Mouse (Mus musculus): ENCODE measurements around the gene Dop1a. TPM values are rescaled to one million over a fixed set of nuclear protein-coding genes. Genes with fewer than 3 reads are reported as not detected.
A peak's percentile ranks its signal among the peaks of the same experiment; 100 is the strongest.

Dop1a gene
- polyA plus RNA-seq, 1 experiment from 2014 or later, result 12.3 TPM

- no peaks in the 10 kb centered on the region for H3K9me3 ChIP-seq
- H3K4me3 ChIP-seq, result no peak overlapping the region
- ATAC-seq (ENCODE audit: borderline replicate concordance, extremely low read depth, low FRiP score, low TSS enrichment), result no peak
- no peak overlapping the region for H3K9ac ChIP-seq
- H3K36me3 ChIP-seq, result peaks cover 29% of the 10 kb centered on the region
- no peak overlapping the region for H3K4me2 ChIP-seq
- 75% methylated on average over 3 of the region's 3 CpGs for WGBS
- no peaks in the 10 kb centered on the region for H3K27me3 ChIP-seq
- H3K4me1 ChIP-seq, result peaks cover 20% of the 10 kb centered on the region
- no peak overlapping the region for H3K27ac ChIP-seq
These were observed 102.5 kb downstream of the Dop1a start for GRCm38 (mm10) chr9:86569314-86569910.

DNA sequence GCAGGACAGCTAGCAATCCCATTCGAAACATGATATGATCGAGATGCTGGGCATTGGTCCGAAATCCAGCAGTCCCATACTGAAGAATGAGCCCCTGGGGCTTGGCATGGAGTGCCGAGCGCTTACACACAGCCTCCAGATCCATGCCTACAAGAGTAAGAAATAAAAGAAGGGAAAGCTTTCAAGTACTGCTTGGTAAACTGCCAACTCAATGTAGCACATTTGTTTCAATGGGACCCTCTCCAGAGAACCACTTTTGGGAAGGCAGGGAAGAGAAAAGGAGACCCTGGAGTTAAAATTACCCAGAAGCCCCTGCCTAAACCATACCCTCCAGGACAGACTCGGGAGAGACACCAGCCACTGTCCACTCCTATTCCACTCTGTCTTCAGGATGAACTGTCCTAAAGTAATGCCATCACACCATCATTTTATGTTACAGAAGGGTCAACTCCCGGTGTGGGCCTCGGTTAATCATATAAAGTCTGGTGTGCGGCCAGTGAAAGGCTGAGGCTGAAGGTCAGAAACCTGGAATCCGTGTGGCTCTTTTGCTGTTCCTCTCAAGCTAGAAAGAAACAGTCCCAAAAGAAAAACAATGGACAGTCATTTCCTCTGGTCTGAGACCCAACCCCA is 103.4 kb downstream of the Dop1a start:
- H3K9me3 ChIP-seq, result no peaks in the 10 kb centered on the region
- H3K27me3 ChIP-seq, result no peaks in the 10 kb centered on the region
- no peak for ATAC-seq (ENCODE audit: borderline replicate concordance, extremely low read depth, low FRiP score, low TSS enrichment)
- H3K27ac ChIP-seq, result no peak overlapping the region
- WGBS, result 71% methylated on average over 10 of the region's 10 CpGs
- peaks cover 20% of the 10 kb centered on the region for H3K4me1 ChIP-seq
- H3K4me2 ChIP-seq, result peak overlapping the region; percentile 99
- no peak overlapping the region for H3K9ac ChIP-seq
- H3K36me3 ChIP-seq, result peaks cover 21% of the 10 kb centered on the region; the same call in 1 of the 2 replicates
- H3K4me3 ChIP-seq, result peak overlapping the region; percentile 74

DNA sequence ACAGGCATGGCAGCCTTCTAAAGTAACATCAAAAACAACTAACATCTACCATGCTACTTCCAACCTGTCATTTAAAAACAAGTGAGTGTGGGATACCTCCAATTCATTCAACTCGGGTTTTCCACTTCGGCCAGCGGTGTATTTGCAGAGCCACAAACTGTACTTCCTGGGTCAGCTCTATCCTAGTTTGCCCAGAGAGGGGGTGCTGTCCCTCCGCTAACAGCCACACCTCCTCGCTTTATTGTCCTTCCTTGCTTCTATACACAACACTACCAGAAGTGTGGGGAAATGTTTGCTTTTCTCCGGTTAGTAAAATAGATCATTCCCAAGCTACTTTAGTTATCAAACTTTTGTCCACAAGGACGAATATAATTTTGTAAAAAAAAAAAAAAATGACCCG is 104.0 kb downstream of the Dop1a start:
- ATAC-seq (ENCODE audit: borderline replicate concordance, extremely low read depth, low FRiP score, low TSS enrichment), result no peak
- peaks cover 20% of the 10 kb centered on the region; the same call in 1 of the 2 replicates for H3K36me3 ChIP-seq
- 5% methylated on average over 8 of the region's 8 CpGs for WGBS
- peak overlapping the region; percentile 99 for H3K4me2 ChIP-seq
- H3K27me3 ChIP-seq, result no peaks in the 10 kb centered on the region
- H3K27ac ChIP-seq, result no peak overlapping the region
- peaks cover 20% of the 10 kb centered on the region for H3K4me1 ChIP-seq
- no peaks in the 10 kb centered on the region for H3K9me3 ChIP-seq
- H3K4me3 ChIP-seq, result peak overlapping the region; percentile 74
- H3K9ac ChIP-seq, result peak overlapping the region; percentile 69; the same call in 1 of the 2 replicates

GRCm38 (mm10) chr9:86571540-86572135 is 104.7 kb downstream of the Dop1a start, which contains the start of the genes Pgm3 and Rwdd2a:
Pgm3 (minus strand) TSS chr9:86571842.
Rwdd2a (plus strand) TSS chr9:86571991.
- peak within 1 kb of the TSS; percentile 74 for H3K4me3 ChIP-seq
- H3K9me3 ChIP-seq, result no peaks in the 10 kb centered on the region
- peak within 1 kb of the TSS; percentile 99 for H3K4me2 ChIP-seq
- H3K9ac ChIP-seq, result peak within 1 kb of the TSS; percentile 69
- H3K27ac ChIP-seq, result peak within 1 kb of the TSS; percentile 77
- H3K36me3 ChIP-seq, result peaks cover 14% of the 10 kb centered on the region; the same call in 1 of the 2 replicates
- H3K27me3 ChIP-seq, result no peaks in the 10 kb centered on the region
- ATAC-seq (ENCODE audit: borderline replicate concordance, extremely low read depth, low FRiP score, low TSS enrichment), result peak; percentile 99
- under 1% methylated on average over 59 of the region's 59 CpGs for WGBS
- peaks cover 20% of the 10 kb centered on the region for H3K4me1 ChIP-seq

GRCm38 (mm10) chr9:86572196-86572595 is 105.2 kb downstream of the Dop1a start:
- peak overlapping the region; percentile 74 for H3K4me3 ChIP-seq
- H3K4me2 ChIP-seq, result peak overlapping the region; percentile 99
- WGBS, result under 1% methylated on average over 25 of the region's 25 CpGs
- ATAC-seq (ENCODE audit: borderline replicate concordance, extremely low read depth, low FRiP score, low TSS enrichment), result no peak; the same call in 1 of the 2 replicates
- H3K27me3 ChIP-seq, result no peaks in the 10 kb centered on the region
- peaks cover 9% of the 10 kb centered on the region; the same call in 1 of the 2 replicates for H3K36me3 ChIP-seq
- H3K27ac ChIP-seq, result no peak overlapping the region
- peaks cover 20% of the 10 kb centered on the region for H3K4me1 ChIP-seq
- H3K9me3 ChIP-seq, result no peaks in the 10 kb centered on the region
- H3K9ac ChIP-seq, result peak overlapping the region; percentile 39

GRCm38 (mm10) chr9:86572636-86573291 is 105.8 kb downstream of the Dop1a start:
- Histone ChIP-seq H3K4me2 (peak overlapping the region; percentile 99), H3K27me3 (no peaks in the 10 kb centered on the region), H3K9ac (peak overlapping the region; percentile 39; the same call in 1 of the 2 replicates), H3K9me3 (no peaks in the 10 kb centered on the region), H3K36me3 (peaks cover 9% of the 10 kb centered on the region; the same call in 1 of the 2 replicates), H3K4me3 (peak overlapping the region; percentile 74), H3K27ac (no peak overlapping the region), H3K4me1 (peaks cover 20% of the 10 kb centered on the region)
- 8% methylated on average over 13 of the region's 13 CpGs for WGBS
- ATAC-seq (ENCODE audit: borderline replicate concordance, extremely low read depth, low FRiP score, low TSS enrichment), result no peak

DNA sequence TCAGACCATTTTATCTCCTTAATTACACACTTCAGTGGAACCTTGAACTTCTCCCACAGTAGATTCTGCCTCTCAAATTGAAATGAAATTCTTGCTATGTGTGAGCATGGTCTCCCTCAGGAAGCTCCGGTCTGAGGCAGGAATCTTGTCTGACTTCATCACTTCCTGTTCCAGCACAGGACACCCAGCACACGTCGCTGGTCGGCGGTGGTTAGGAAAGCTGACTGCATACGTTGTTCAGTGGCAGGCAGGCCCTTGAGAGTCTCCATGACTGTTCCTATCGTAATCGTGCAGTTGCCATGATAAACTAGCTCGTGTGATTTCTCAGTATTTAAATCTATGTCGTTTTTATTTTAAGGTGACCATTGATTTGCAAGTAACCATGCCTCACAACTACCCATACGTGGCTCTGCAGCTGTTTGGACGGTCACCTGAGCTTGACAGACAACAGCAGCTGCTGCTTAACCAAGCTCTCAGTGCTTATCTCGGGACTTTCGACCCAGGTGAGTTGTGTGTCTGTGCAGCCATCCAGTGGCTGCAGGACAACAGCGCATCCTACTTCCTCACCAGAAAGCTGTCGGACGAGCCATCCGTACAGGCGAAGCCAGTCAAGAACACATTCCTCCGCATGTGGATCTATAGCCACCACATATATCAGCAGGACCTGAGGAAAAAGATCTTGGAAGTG is 106.8 kb downstream of the Dop1a start:
- no peaks in the 10 kb centered on the region for H3K9me3 ChIP-seq
- no peak overlapping the region for H3K4me3 ChIP-seq
- H3K27ac ChIP-seq, result no peak overlapping the region
- H3K9ac ChIP-seq, result no peak overlapping the region
- no peak for ATAC-seq (ENCODE audit: borderline replicate concordance, extremely low read depth, low FRiP score, low TSS enrichment)
- H3K4me2 ChIP-seq, result no peak overlapping the region
- peaks cover 20% of the 10 kb centered on the region for H3K4me1 ChIP-seq
- peaks cover 8% of the 10 kb centered on the region; the same call in 1 of the 2 replicates for H3K36me3 ChIP-seq
- WGBS, result 69% methylated on average over 20 of the region's 20 CpGs
- H3K27me3 ChIP-seq, result no peaks in the 10 kb centered on the region

- no peak overlapping the region for H3K9ac ChIP-seq
- H3K36me3 ChIP-seq, result no peaks in the 10 kb centered on the region
- ATAC-seq (ENCODE audit: borderline replicate concordance, extremely low read depth, low FRiP score, low TSS enrichment), result no peak
- no peaks in the 10 kb centered on the region for H3K9me3 ChIP-seq
- no peak overlapping the region for H3K4me3 ChIP-seq
- no peak overlapping the region for H3K27ac ChIP-seq
- peaks cover 19% of the 10 kb centered on the region for H3K4me1 ChIP-seq
- H3K4me2 ChIP-seq, result no peak overlapping the region
- WGBS, result 75% methylated on average over 6 of the region's 6 CpGs
- no peaks in the 10 kb centered on the region for H3K27me3 ChIP-seq
These were observed 108.2 kb downstream of the Dop1a start for GRCm38 (mm10) chr9:86575178-86575577.

- no peak overlapping the region for H3K27ac ChIP-seq
- no peaks in the 10 kb centered on the region for H3K9me3 ChIP-seq
- H3K4me1 ChIP-seq, result no peaks in the 10 kb centered on the region
- H3K27me3 ChIP-seq, result no peaks in the 10 kb centered on the region
- 74% methylated on average over 10 of the region's 10 CpGs for WGBS
- H3K9ac ChIP-seq, result no peak overlapping the region
- ATAC-seq (ENCODE audit: borderline replicate concordance, extremely low read depth, low FRiP score, low TSS enrichment), result no peak
- no peaks in the 10 kb centered on the region for H3K36me3 ChIP-seq
- H3K4me3 ChIP-seq, result no peak overlapping the region
- H3K4me2 ChIP-seq, result no peak overlapping the region
These were observed 112.7 kb downstream of the Dop1a start for GRCm38 (mm10) chr9:86579657-86580056.

GRCm38 (mm10) chr9:86583740-86584139 is 116.8 kb downstream of the Dop1a start:
- no peak overlapping the region for H3K9ac ChIP-seq
- no peaks in the 10 kb centered on the region for H3K4me1 ChIP-seq
- H3K27me3 ChIP-seq, result no peaks in the 10 kb centered on the region
- H3K4me2 ChIP-seq, result no peak overlapping the region
- H3K27ac ChIP-seq, result no peak overlapping the region
- no peak overlapping the region for H3K4me3 ChIP-seq
- H3K36me3 ChIP-seq, result no peaks in the 10 kb centered on the region
- no peaks in the 10 kb centered on the region for H3K9me3 ChIP-seq
- WGBS, result 53% methylated on average over 3 of the region's 3 CpGs
- peak; percentile 35; the same call in 1 of the 2 replicates for ATAC-seq (ENCODE audit: borderline replicate concordance, extremely low read depth, low FRiP score, low TSS enrichment)

GRCm38 (mm10) chr9:86587019-86587795 is 120.3 kb downstream of the Dop1a start:
- Histone ChIP-seq H3K4me1 (no peaks in the 10 kb centered on the region), H3K9me3 (no peaks in the 10 kb centered on the region), H3K27ac (no peak overlapping the region), H3K9ac (no peak overlapping the region), H3K27me3 (no peaks in the 10 kb centered on the region), H3K4me2 (no peak overlapping the region), H3K4me3 (no peak overlapping the region), H3K36me3 (no peaks in the 10 kb centered on the region)
- ATAC-seq (ENCODE audit: borderline replicate concordance, extremely low read depth, low FRiP score, low TSS enrichment), result no peak
- WGBS, result 91% methylated on average over 11 of the region's 11 CpGs

All from lung, embryonic 15.5 days (tissue).